Mouse (Mus musculus): Measurements from ENCODE around the gene Tapt1. TPM values are rescaled to one million over a fixed set of nuclear protein-coding genes. Genes with fewer than 3 reads are reported as not detected.

The Tapt1 gene
- total and polyA plus RNA-seq, 2 experiments from 2014 or later = 24.6 to 82.3 TPM

- ATAC-seq (no peak), DNase-seq (ENCODE audit: low spot score) (no peak)
- no peaks in the 10 kb centered on the region for H3K4me1 ChIP-seq (ENCODE audit: insufficient read depth, low read length)
- no peak for TF ChIP-seq CTCF (IDR thresholded peaks at IDR 0.05; ENCODE audit: low read depth)
- no peaks in the 10 kb centered on the region for H3K9me3 ChIP-seq (ENCODE audit: low read length)
- H3K4me3 ChIP-seq (ENCODE audit: low read length) = no peak overlapping the region
- no peak overlapping the region for H3K4me2 ChIP-seq (ENCODE audit: low read depth, low read length)
- no peaks in the 10 kb centered on the region for H3K27me3 ChIP-seq (ENCODE audit: insufficient read depth, low read length)
- H3K9ac ChIP-seq (replicated peaks; ENCODE audit: low read length) = no peak overlapping the region
- no peak overlapping the region for H3K27ac ChIP-seq
- WGBS = 75% methylated on average over 4 of the region's 4 CpGs
- H3K36me3 ChIP-seq (ENCODE audit: insufficient read depth, low read length) = no peaks in the 10 kb centered on the region
These were observed 31.0 kb upstream of the Tapt1 start for GRCm38 (mm10) chr5:44257401-44257800.

GRCm38 (mm10) chr5:44256512-44256911, 30.1 kb upstream of the Tapt1 start:
- H3K36me3 ChIP-seq (ENCODE audit: insufficient read depth, low read length) = no peaks in the 10 kb centered on the region
- 87% methylated on average over 3 of the region's 3 CpGs for WGBS

GRCm38 (mm10) chr5:44255756-44256398, 29.5 kb upstream of the Tapt1 start:
- Histone ChIP-seq H3K4me3 (ENCODE audit: low read length) (no peak overlapping the region), H3K36me3 (ENCODE audit: insufficient read depth, low read length) (no peaks in the 10 kb centered on the region), H3K27ac (no peak overlapping the region), H3K4me2 (ENCODE audit: low read depth, low read length) (no peak overlapping the region), H3K27me3 (ENCODE audit: insufficient read depth, low read length) (no peaks in the 10 kb centered on the region), H3K9me3 (ENCODE audit: low read length) (no peaks in the 10 kb centered on the region), H3K9ac (replicated peaks; ENCODE audit: low read length) (no peak overlapping the region), H3K4me1 (ENCODE audit: insufficient read depth, low read length) (no peaks in the 10 kb centered on the region)
- no peak for TF ChIP-seq CTCF (IDR thresholded peaks at IDR 0.05; ENCODE audit: low read depth)
- DNase-seq (ENCODE audit: low spot score) (no peak), ATAC-seq (no peak)
- 73% methylated on average over 7 of the region's 7 CpGs for WGBS

More at GRCm38 (mm10) chr5:44256512-44256911, 30.1 kb upstream of the Tapt1 start:
- Histone ChIP-seq H3K4me2 (ENCODE audit: low read depth, low read length) (no peak overlapping the region), H3K27me3 (ENCODE audit: insufficient read depth, low read length) (no peaks in the 10 kb centered on the region), H3K4me1 (ENCODE audit: insufficient read depth, low read length) (no peaks in the 10 kb centered on the region), H3K9me3 (ENCODE audit: low read length) (no peaks in the 10 kb centered on the region), H3K4me3 (ENCODE audit: low read length) (no peak overlapping the region), H3K27ac (no peak overlapping the region), H3K9ac (replicated peaks; ENCODE audit: low read length) (no peak overlapping the region)
- DNase-seq (ENCODE audit: low spot score) (no peak), ATAC-seq (no peak)
- TF ChIP-seq CTCF (IDR thresholded peaks at IDR 0.05; ENCODE audit: low read depth) = no peak

GRCm38 (mm10) chr5:44253449-44253848, 27.0 kb upstream of the Tapt1 start:
- no peaks in the 10 kb centered on the region for H3K9me3 ChIP-seq (ENCODE audit: low read length)
- DNase-seq (ENCODE audit: low spot score) (no peak), ATAC-seq (no peak)
- TF ChIP-seq CTCF (IDR thresholded peaks at IDR 0.05; ENCODE audit: low read depth) = no peak
- no peaks in the 10 kb centered on the region for H3K4me1 ChIP-seq (ENCODE audit: insufficient read depth, low read length)
- H3K27me3 ChIP-seq (ENCODE audit: insufficient read depth, low read length) = no peaks in the 10 kb centered on the region
- H3K4me3 ChIP-seq (ENCODE audit: low read length) = no peak overlapping the region
- no peak overlapping the region for H3K4me2 ChIP-seq (ENCODE audit: low read depth, low read length)
- no peaks in the 10 kb centered on the region for H3K36me3 ChIP-seq (ENCODE audit: insufficient read depth, low read length)
- H3K27ac ChIP-seq = no peak overlapping the region
- no peak overlapping the region for H3K9ac ChIP-seq (replicated peaks; ENCODE audit: low read length)
- 94% methylated on average over 6 of the region's 6 CpGs for WGBS

- ATAC-seq = no peak
- Histone ChIP-seq H3K4me3 (ENCODE audit: low read length) (no peak overlapping the region), H3K36me3 (ENCODE audit: insufficient read depth, low read length) (no peaks in the 10 kb centered on the region), H3K4me2 (ENCODE audit: low read depth, low read length) (no peak overlapping the region), H3K9ac (replicated peaks; ENCODE audit: low read length) (no peak overlapping the region), H3K9me3 (ENCODE audit: low read length) (no peaks in the 10 kb centered on the region), H3K27me3 (ENCODE audit: insufficient read depth, low read length) (no peaks in the 10 kb centered on the region), H3K4me1 (ENCODE audit: insufficient read depth, low read length) (no peaks in the 10 kb centered on the region), H3K27ac (no peak overlapping the region)
- no peak for DNase-seq (ENCODE audit: low spot score)
- 76% methylated on average over 4 of the region's 4 CpGs for WGBS
- TF ChIP-seq CTCF (IDR thresholded peaks at IDR 0.05; ENCODE audit: low read depth) = no peak
These were observed 26.0 kb upstream of the Tapt1 start for GRCm38 (mm10) chr5:44252395-44252794.

GRCm38 (mm10) chr5:44250211-44250955, 24.0 kb upstream of the Tapt1 start:
- Histone ChIP-seq H3K9ac (replicated peaks; ENCODE audit: low read length) (no peak overlapping the region), H3K36me3 (ENCODE audit: insufficient read depth, low read length) (no peaks in the 10 kb centered on the region), H3K27ac (no peak overlapping the region), H3K4me1 (ENCODE audit: insufficient read depth, low read length) (no peaks in the 10 kb centered on the region), H3K9me3 (ENCODE audit: low read length) (no peaks in the 10 kb centered on the region), H3K4me2 (ENCODE audit: low read depth, low read length) (no peak overlapping the region), H3K27me3 (ENCODE audit: insufficient read depth, low read length) (no peaks in the 10 kb centered on the region), H3K4me3 (ENCODE audit: low read length) (no peak overlapping the region)
- peak; percentile 76 for ATAC-seq
- no peak for TF ChIP-seq CTCF (IDR thresholded peaks at IDR 0.05; ENCODE audit: low read depth)
- peak; percentile 57 for DNase-seq (ENCODE audit: low spot score)
- WGBS = 56% methylated on average over 5 of the region's 5 CpGs

- no peaks in the 10 kb centered on the region for H3K27me3 ChIP-seq (ENCODE audit: insufficient read depth, low read length)
- no peak overlapping the region for H3K27ac ChIP-seq
- H3K9ac ChIP-seq (replicated peaks; ENCODE audit: low read length) = no peak overlapping the region
- H3K9me3 ChIP-seq (ENCODE audit: low read length) = no peaks in the 10 kb centered on the region
- no peaks in the 10 kb centered on the region for H3K4me1 ChIP-seq (ENCODE audit: insufficient read depth, low read length)
- no peak overlapping the region for H3K4me2 ChIP-seq (ENCODE audit: low read depth, low read length)
- H3K4me3 ChIP-seq (ENCODE audit: low read length) = no peak overlapping the region
- DNase-seq (ENCODE audit: low spot score) (no peak), ATAC-seq (no peak)
- H3K36me3 ChIP-seq (ENCODE audit: insufficient read depth, low read length) = no peaks in the 10 kb centered on the region
- TF ChIP-seq CTCF (IDR thresholded peaks at IDR 0.05; ENCODE audit: low read depth) = no peak
- 88% methylated on average over 6 of the region's 6 CpGs for WGBS
These were observed 22.9 kb upstream of the Tapt1 start for GRCm38 (mm10) chr5:44249363-44249762.

All from hindbrain, postnatal 0 days (tissue).